In genomic region chr17:11385246-11385645, GRCm38 (mm10) we compare ENCODE assay signal across 12 mouse cellular contexts.
A peak's percentile ranks its signal among the peaks of the same experiment; 100 is the strongest.
DNase-seq lines count a peak whose midpoint lies in the region; ATAC-seq and TF ChIP-seq lines count a peak whose summit lies in the region.
"Had no signal": no experiment of that assay in that cellular context is flagged by ENCODE, and none has a peak within 500 bp of the region (broad histone marks: within the 10 kb centered on the region; RNA-seq: fewer than 3 reads in every experiment).

No protein-coding gene starts in this region.

- H3K27ac ChIP-seq in liver, postnatal 0 days (ENCODE audit: low read depth), result no peak overlapping the region
- H3K27ac ChIP-seq in hindbrain, embryonic 13.5 days, result no peak overlapping the region
- H3K27ac ChIP-seq: embryonic facial prominence, embryonic 13.5 days; limb, embryonic 10.5 days; lung, embryonic 15.5 days; midbrain, embryonic 15.5 days had no signal

- H3K4me2 ChIP-seq in liver, postnatal 0 days (ENCODE audit: low read depth, low read length), result no peak overlapping the region
- no peak overlapping the region for H3K4me2 ChIP-seq in hindbrain, embryonic 13.5 days
- H3K4me2 ChIP-seq: embryonic facial prominence, embryonic 13.5 days; lung, embryonic 15.5 days; midbrain, embryonic 15.5 days had no signal

- 81% methylated on average over 4 of the region's 4 CpGs for WGBS in liver, postnatal 0 days (ENCODE audit: insufficient replicate concordance)
- WGBS in hindbrain, embryonic 13.5 days, result 89% methylated on average over 4 of the region's 4 CpGs

- no peak overlapping the region for H3ac ChIP-seq in C2C12 (ENCODE audit: control insufficient read depth, insufficient read length, low read depth)

- H3K4me3 ChIP-seq in C2C12 (ENCODE audit: insufficient read depth, poor library complexity, severe bottlenecking), result no peak overlapping the region
- H3K4me3 ChIP-seq in liver, postnatal 0 days (ENCODE audit: low read depth, low read length), result no peak overlapping the region
- no peak overlapping the region for H3K4me3 ChIP-seq in hindbrain, embryonic 13.5 days
- H3K4me3 ChIP-seq: embryonic facial prominence, embryonic 13.5 days; limb, embryonic 10.5 days; lung, embryonic 15.5 days; midbrain, embryonic 15.5 days had no signal

- intact Hi-C loops in left cerebral cortex, postnatal 14 days (cut with DNase I), result no loop called here
- intact Hi-C loops in gastrocnemius, postnatal 36 days (cut with DNase I), result no loop called here

- no peak overlapping the region for H3K9ac ChIP-seq in liver, postnatal 0 days (replicated peaks)
- no peak overlapping the region for H3K9ac ChIP-seq in hindbrain, embryonic 13.5 days
- H3K9ac ChIP-seq: embryonic facial prominence, embryonic 13.5 days; lung, embryonic 15.5 days; midbrain, embryonic 15.5 days had no signal

- no peaks in the 10 kb centered on the region for H3K4me1 ChIP-seq in liver, postnatal 0 days (ENCODE audit: insufficient read depth)
- H3K4me1 ChIP-seq in hindbrain, embryonic 13.5 days (replicated peaks), result no peaks in the 10 kb centered on the region
- H3K4me1 ChIP-seq: embryonic facial prominence, embryonic 13.5 days; limb, embryonic 10.5 days; lung, embryonic 15.5 days; midbrain, embryonic 15.5 days had no signal

- no peak for TF ChIP-seq CTCF in C2C12 (IDR thresholded peaks at IDR 0.05; ENCODE audit: control insufficient read depth, insufficient read depth, insufficient read length)
- TF ChIP-seq CTCF in liver, postnatal 0 days (IDR thresholded peaks at IDR 0.05; ENCODE audit: low read depth), result no peak

- H3K9me3 ChIP-seq in liver, postnatal 0 days (ENCODE audit: low read length), result no peaks in the 10 kb centered on the region; the same call in 1 of the 2 replicates
- H3K9me3 ChIP-seq in hindbrain, embryonic 13.5 days, result no peaks in the 10 kb centered on the region
- H3K9me3 ChIP-seq: embryonic facial prominence, embryonic 13.5 days; limb, embryonic 10.5 days; lung, embryonic 15.5 days; midbrain, embryonic 15.5 days had no signal

- peak; percentile 20 for DNase-seq in cerebellum, adult 11-12 months
- peak; percentile 79 to 91 for DNase-seq in frontal cortex, postnatal 36 days (ENCODE audit: low spot score in 2 of 2)
- peak; percentile 71 to 89 for DNase-seq in left cerebral cortex, postnatal 14 days (ENCODE audit: low spot score in 2 of 2)
- no peak for DNase-seq in gastrocnemius, postnatal 36 days
- no peak for DNase-seq in liver, postnatal 0 days
- DNase-seq: adrenal gland, adult 2 months had no signal

- H3K79me3 ChIP-seq in C2C12 (ENCODE audit: low read depth), result no peaks in the 10 kb centered on the region

- ATAC-seq in liver, postnatal 0 days, result no peak
- ATAC-seq in hindbrain, embryonic 13.5 days (ENCODE audit: low FRiP score), result no peak
- ATAC-seq: midbrain, embryonic 15.5 days had no signal

- H3K36me3 ChIP-seq in C2C12 (ENCODE audit: control insufficient read depth, insufficient read depth), result no peaks in the 10 kb centered on the region
- no peaks in the 10 kb centered on the region for H3K36me3 ChIP-seq in liver, postnatal 0 days (replicated peaks; ENCODE audit: insufficient read depth, low read length)
- H3K36me3 ChIP-seq in hindbrain, embryonic 13.5 days, result no peaks in the 10 kb centered on the region
- H3K36me3 ChIP-seq: embryonic facial prominence, embryonic 13.5 days; limb, embryonic 10.5 days; lung, embryonic 15.5 days; midbrain, embryonic 15.5 days had no signal

- no peaks in the 10 kb centered on the region for H3K27me3 ChIP-seq in C2C12 (ENCODE audit: control insufficient read depth, insufficient read depth, insufficient read length)
- H3K27me3 ChIP-seq in liver, postnatal 0 days (ENCODE audit: insufficient read depth, low read length), result no peaks in the 10 kb centered on the region
- H3K27me3 ChIP-seq in hindbrain, embryonic 13.5 days, result no peaks in the 10 kb centered on the region
- H3K27me3 ChIP-seq: embryonic facial prominence, embryonic 13.5 days; lung, embryonic 15.5 days; midbrain, embryonic 15.5 days had no signal

- H3K79me2 ChIP-seq in C2C12 (ENCODE audit: control insufficient read depth, insufficient read depth), result no peaks in the 10 kb centered on the region

- no peak for TF ChIP-seq EP300 in liver, postnatal 0 days (IDR thresholded peaks at IDR 0.05; ENCODE audit: low read depth)

TF ChIP-seq in C2C12, 6 proteins besides CTCF, POLR2A, EP300 and RAD21:
- no peak for TF ChIP-seq CEBPB (IDR thresholded peaks at IDR 0.05; ENCODE audit: low read depth)
- peak; percentile 73 for TF ChIP-seq MYOD1 (IDR thresholded peaks at IDR 0.05; ENCODE audit: control insufficient read depth, insufficient read length, low read depth)
TF ChIP-seq in C2C12: peak in this region for 1.

Comparison
In these comparisons a context has a peak if more than half of its experiments do, and no peak if none do; other contexts are left out.
1. DNase-seq: peak in cerebellum, adult 11-12 months (single experiment), frontal cortex, postnatal 36 days (2 of 2) and left cerebral cortex, postnatal 14 days (2 of 2); none in gastrocnemius, postnatal 36 days (0 of 2) and liver, postnatal 0 days (single experiment).